Mouse (Mus musculus) midbrain, postnatal 0 days (tissue): ENCODE data around the gene Pcdh9. TPM values are rescaled to one million over a fixed set of nuclear protein-coding genes. Genes with fewer than 3 reads are reported as not detected.

Experiments used
- ATAC-seq: fragments of 200-750 bp; cut with Nextera tagmentation; 2 replicates; pipeline ENCODE4 v1.8.0; 2017; ENCODE audit warnings: moderate number of reproducible peaks, mild to moderate bottlenecking, moderate TSS enrichment, moderate library complexity; ENCODE audit not compliant: low FRiP score
- DNase-seq: peaks from one replicate; pipeline ENCODE4 v3.0.0-alpha.2; 2015; ENCODE audit warnings: low spot score
- H3K27ac ChIP-seq: fragments of 300-500 bp; sonication (generic); 2 replicates; pipeline ENCODE4 v1.5.1; 2014; ENCODE audit warnings: low read depth, mild to moderate bottlenecking, low read length, mixed read lengths
- H3K27me3 ChIP-seq: fragments of 300-500 bp; sonication (generic); 2 replicates; pipeline ENCODE4 v1.6.1; 2014; ENCODE audit warnings: low read length, control low read depth, mixed read lengths; ENCODE audit not compliant: insufficient read depth
- H3K36me3 ChIP-seq: fragments of 300-500 bp; sonication (generic); 2 replicates; pipeline ENCODE4 v1.6.1; 2014; ENCODE audit warnings: low read length, control low read depth, mixed read lengths; ENCODE audit not compliant: insufficient read depth
- H3K4me1 ChIP-seq: fragments of 300-500 bp; sonication (generic); 2 replicates; pipeline ENCODE4 v1.6.1; 2014; ENCODE audit warnings: mild to moderate bottlenecking, control low read depth, antibody characterized with exemption, low read length, mixed read lengths; ENCODE audit not compliant: insufficient read depth
- H3K4me2 ChIP-seq: fragments of 300-500 bp; sonication (generic); 2 replicates; pipeline ENCODE4 v1.6.1; 2014; ENCODE audit warnings: low read depth, mild to moderate bottlenecking, low read length, mixed read lengths; ENCODE audit not compliant: poor library complexity, severe bottlenecking
- H3K4me3 ChIP-seq: fragments of 300-500 bp; sonication (generic); 2 replicates; pipeline ENCODE4 v1.5.1; 2014; ENCODE audit warnings: low read depth, mild to moderate bottlenecking, low read length, moderate library complexity
- H3K9ac ChIP-seq: fragments of 300-500 bp; sonication (generic); replicated peaks from 2 replicates; pipeline ENCODE4 v1.6.1; 2014; ENCODE audit warnings: mild to moderate bottlenecking, low read length, moderate library complexity, mixed read lengths; ENCODE audit not compliant: poor library complexity, severe bottlenecking
- H3K9me3 ChIP-seq: fragments of 300-500 bp; sonication (generic); 2 replicates; pipeline ENCODE4 v1.6.1; 2016; ENCODE audit warnings: low read length, control low read depth
- CTCF ChIP-seq: IDR thresholded peaks from 2 replicates; pipeline ENCODE4 v1.5.1; 2016; ENCODE audit warnings: antibody characterized with exemption, mild to moderate bottlenecking
- WGBS: fragments of 180-500 bp; shearing (Covaris S2); extraction: QIAGEN DNeasy Blood & Tissue Kit; methylation state at CpG from one replicate; pipeline ENCODE4 v1.1.7; 2014; 5-methylcytosine and 5-hydroxymethylcytosine counted together
- polyA plus RNA-seq: library from polyadenylated mRNA; unstranded; fragments of >200 nt; fragmentation: Nextera tagmentation; extraction: Ambion mirVana; gene quantifications from 2 replicates; pipeline ENCODE4 v1.2.1, GENCODE M21; 2015
- total RNA-seq: library from RNA; depleted of rRNA; stranded (reverse); fragments of >200 nt; gene quantifications from 2 replicates; pipeline ENCODE4 v1.2.3, GENCODE M21; 2014

Gene Pcdh9
- total and polyA plus RNA-seq, 2 experiments from 2014 or later, result 149 to 164 TPM

DNA sequence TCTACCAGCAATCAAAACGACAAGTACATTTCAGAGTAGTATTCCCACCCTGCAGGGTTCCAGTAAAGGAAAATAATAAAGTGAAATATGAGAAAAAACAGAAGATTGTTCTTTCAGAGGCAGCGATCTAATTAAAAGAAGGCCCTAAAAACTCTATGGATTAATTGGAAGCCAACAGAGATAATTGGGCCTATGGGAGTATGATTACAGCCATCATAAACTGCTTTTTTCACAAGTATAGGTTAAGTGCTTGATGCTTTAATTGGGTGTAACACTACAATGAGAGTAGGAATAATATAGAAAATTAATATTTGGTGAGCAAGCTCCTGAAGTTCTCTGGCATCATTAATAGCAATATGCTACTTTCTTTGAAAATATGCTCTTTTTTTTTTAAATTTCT lies 448.6 kb downstream of the Pcdh9 start:
- H3K4me2 ChIP-seq, result no peak overlapping the region
- whole genome bisulfite sequencing, result 63% methylated on average over 2 of the region's 2 CpGs
- no peak overlapping the region for H3K9ac ChIP-seq
- no peak overlapping the region for H3K4me3 ChIP-seq
- H3K27me3 ChIP-seq, result no peaks in the 10 kb centered on the region
- no peaks in the 10 kb centered on the region for H3K4me1 ChIP-seq
- no peak overlapping the region for H3K27ac ChIP-seq
- TF ChIP-seq CTCF, result no peak
- no peak for ATAC-seq
- DNase-seq, result no peak
- no peaks in the 10 kb centered on the region for H3K9me3 ChIP-seq
- no peaks in the 10 kb centered on the region for H3K36me3 ChIP-seq

DNA sequence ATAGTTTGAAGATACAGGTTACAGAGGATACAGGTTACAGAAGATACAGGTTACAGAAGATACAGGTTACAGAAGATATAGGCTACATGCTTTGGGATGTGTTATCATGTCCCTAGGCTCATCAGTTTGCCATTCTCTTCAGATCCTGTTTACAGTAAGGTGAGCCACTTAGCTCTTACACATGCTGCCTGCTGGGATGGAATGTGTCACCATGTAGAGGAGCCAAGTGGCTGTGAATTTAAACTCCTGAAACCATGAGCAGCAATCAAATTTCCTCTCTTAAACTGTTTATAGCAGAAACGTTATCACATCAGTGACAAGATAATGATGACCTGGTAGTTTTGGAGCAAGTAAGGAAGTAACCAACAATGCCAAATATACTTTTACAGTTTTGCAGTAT lies 453.3 kb downstream of the Pcdh9 start:
- 76% methylated on average over 1 of the region's 1 CpGs for WGBS
- no peak overlapping the region for H3K4me2 ChIP-seq
- H3K27me3 ChIP-seq, result no peaks in the 10 kb centered on the region
- H3K36me3 ChIP-seq, result no peaks in the 10 kb centered on the region
- H3K9me3 ChIP-seq, result no peaks in the 10 kb centered on the region
- H3K4me3 ChIP-seq, result no peak overlapping the region
- no peak overlapping the region for H3K9ac ChIP-seq
- no peaks in the 10 kb centered on the region for H3K4me1 ChIP-seq
- H3K27ac ChIP-seq, result no peak overlapping the region
- DNase-seq (no peak), ATAC-seq (no peak)
- TF ChIP-seq CTCF, result no peak

DNA sequence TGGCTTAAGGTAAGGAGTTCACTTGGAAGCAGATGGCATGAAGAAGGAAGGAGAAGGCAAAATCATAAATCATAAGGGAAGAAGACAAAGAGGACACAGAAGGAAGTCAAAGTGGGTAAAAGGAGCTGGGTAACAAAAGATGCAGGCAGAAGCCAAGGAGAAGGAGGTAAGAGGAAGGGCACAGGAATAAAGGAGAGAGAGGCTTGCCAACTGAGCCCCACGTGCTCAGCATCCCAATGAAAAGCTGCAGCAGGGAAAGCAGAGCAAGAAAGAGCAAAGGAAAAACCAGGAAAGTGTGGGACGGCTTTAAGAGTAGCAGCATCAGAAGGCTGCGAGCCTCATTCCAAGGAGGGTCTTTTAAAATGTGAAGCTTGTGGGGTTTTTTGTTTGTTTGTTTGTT lies 473.7 kb downstream of the Pcdh9 start:
- no peak overlapping the region for H3K27ac ChIP-seq
- no peak for TF ChIP-seq CTCF
- no peaks in the 10 kb centered on the region for H3K4me1 ChIP-seq
- H3K9ac ChIP-seq, result no peak overlapping the region
- no peaks in the 10 kb centered on the region for H3K9me3 ChIP-seq
- DNase-seq (peak; percentile 60), ATAC-seq (no peak)
- no peaks in the 10 kb centered on the region for H3K36me3 ChIP-seq
- H3K4me2 ChIP-seq, result no peak overlapping the region
- no peak overlapping the region for H3K4me3 ChIP-seq
- H3K27me3 ChIP-seq, result no peaks in the 10 kb centered on the region
- WGBS, result 50% methylated on average over 3 of the region's 3 CpGs

DNA sequence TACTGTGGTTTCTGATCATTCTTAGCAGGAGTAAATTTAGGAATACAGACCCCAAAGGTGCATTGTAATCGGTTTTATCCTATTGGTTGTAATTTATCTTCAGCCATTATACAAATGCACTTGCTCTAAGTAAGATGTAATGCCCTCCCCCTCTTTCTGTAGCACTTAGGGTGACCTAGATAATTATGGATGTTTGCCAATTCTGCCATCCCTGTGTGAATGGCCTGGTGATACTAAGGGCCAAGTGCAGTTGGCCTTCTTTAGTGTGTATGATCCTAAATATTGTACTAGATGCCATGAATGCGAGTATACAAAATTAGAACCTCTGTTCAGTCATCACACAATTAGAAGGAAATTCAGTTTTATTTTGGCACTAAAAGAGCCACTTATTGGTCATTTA lies 475.0 kb downstream of the Pcdh9 start:
- DNase-seq (peak; percentile 49), ATAC-seq (no peak)
- H3K4me2 ChIP-seq, result no peak overlapping the region
- no peak overlapping the region for H3K9ac ChIP-seq
- no peaks in the 10 kb centered on the region for H3K4me1 ChIP-seq
- no peaks in the 10 kb centered on the region for H3K27me3 ChIP-seq
- H3K27ac ChIP-seq, result no peak overlapping the region
- WGBS, result 87% methylated on average over 2 of the region's 2 CpGs
- H3K36me3 ChIP-seq, result no peaks in the 10 kb centered on the region
- H3K4me3 ChIP-seq, result no peak overlapping the region
- TF ChIP-seq CTCF, result no peak
- H3K9me3 ChIP-seq, result no peaks in the 10 kb centered on the region

DNA sequence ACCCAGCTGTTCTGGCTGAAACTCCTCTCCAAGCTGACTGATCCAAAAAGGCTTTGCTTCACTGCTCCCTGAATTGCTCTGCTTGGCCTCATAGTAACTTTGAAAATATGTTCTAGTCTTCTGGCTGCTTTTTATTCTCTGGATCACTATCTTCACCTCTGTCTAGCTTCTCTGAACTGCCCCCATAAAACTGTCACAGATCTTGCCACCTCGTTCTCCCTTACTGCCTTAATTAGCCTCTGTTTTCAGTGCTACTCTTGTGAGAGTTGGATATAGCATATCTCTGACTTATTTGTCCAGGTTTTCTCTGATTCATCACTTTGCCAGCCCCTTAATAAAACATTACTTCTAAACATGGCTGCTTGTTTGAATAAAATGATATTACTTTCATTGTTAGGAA lies 481.2 kb downstream of the Pcdh9 start:
- ATAC-seq, result no peak

DNA sequence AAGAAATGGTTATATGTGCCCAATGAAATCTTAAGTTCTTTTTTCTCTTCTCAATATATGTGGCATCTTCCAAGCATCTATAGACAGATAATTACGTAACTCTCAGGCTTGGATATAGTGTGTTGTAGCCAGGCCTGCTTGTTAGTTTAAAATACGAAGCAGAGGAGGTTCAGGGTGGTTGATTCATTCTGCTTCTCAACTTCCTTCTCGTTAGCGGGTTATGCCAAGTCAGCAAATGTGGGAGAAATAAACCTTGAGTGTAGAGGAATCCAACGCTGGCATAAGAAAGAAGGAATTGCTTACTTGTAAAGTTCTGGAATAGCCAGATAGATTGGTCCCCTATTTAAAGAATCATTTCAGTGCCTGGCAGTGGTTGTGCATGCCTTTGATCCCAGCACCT lies 482.7 kb downstream of the Pcdh9 start:
- no peak for TF ChIP-seq CTCF
- H3K4me1 ChIP-seq, result no peaks in the 10 kb centered on the region
- no peak overlapping the region for H3K9ac ChIP-seq
- H3K27me3 ChIP-seq, result no peaks in the 10 kb centered on the region
- no peak overlapping the region for H3K27ac ChIP-seq
- WGBS, result 92% methylated on average over 5 of the region's 5 CpGs
- H3K9me3 ChIP-seq, result no peaks in the 10 kb centered on the region
- H3K4me2 ChIP-seq, result no peak overlapping the region
- ATAC-seq (no peak), DNase-seq (no peak)
- H3K36me3 ChIP-seq, result no peaks in the 10 kb centered on the region
- H3K4me3 ChIP-seq, result no peak overlapping the region

More for the DNA sequence above, 481.2 kb downstream of the Pcdh9 start:
- Histone ChIP-seq H3K9ac (no peak overlapping the region), H3K27me3 (no peaks in the 10 kb centered on the region), H3K4me3 (no peak overlapping the region), H3K27ac (no peak overlapping the region), H3K36me3 (no peaks in the 10 kb centered on the region), H3K4me1 (no peaks in the 10 kb centered on the region), H3K4me2 (no peak overlapping the region), H3K9me3 (no peaks in the 10 kb centered on the region)
- DNase-seq, result no peak
- TF ChIP-seq CTCF, result no peak
- 89% methylated on average over 1 of the region's 1 CpGs for WGBS
